Mouse (Mus musculus) bone marrow macrophage, adult 2 months (primary cell): ENCODE results near the gene Vmn2r93. TPM values are rescaled to one million over a fixed set of nuclear protein-coding genes. Genes with fewer than 3 reads are reported as not detected.

Experiments
- H3K27ac ChIP-seq: 2 replicates; pipeline ENCODE4 v1.5.1; 2012; ENCODE audit warnings: low read depth, low read length; ENCODE audit not compliant: insufficient read depth
- H3K4me1 ChIP-seq: 2 replicates; pipeline ENCODE4 v1.6.1; 2012; ENCODE audit warnings: low read length; ENCODE audit not compliant: control insufficient read depth, insufficient read depth
- H3K4me3 ChIP-seq: 2 replicates; pipeline ENCODE4 v1.5.1; 2012; ENCODE audit warnings: mild to moderate bottlenecking, low read length, moderate library complexity; ENCODE audit not compliant: insufficient read depth
- CTCF ChIP-seq: IDR thresholded peaks from 2 replicates; pipeline ENCODE4 v1.5.1; 2012; ENCODE audit warnings: low read depth, mild to moderate bottlenecking, low read length, moderate library complexity
- POLR2A ChIP-seq: IDR thresholded peaks from 2 replicates; pipeline ENCODE4 v1.6.1; 2012; ENCODE audit warnings: mild to moderate bottlenecking, low read depth, low read length, borderline replicate concordance
- polyA plus RNA-seq: library from polyadenylated mRNA; stranded (reverse); fragments of >200 nt; gene quantifications from 2 replicates; pipeline ENCODE4 v1.2.4, GENCODE M21; 2012; ENCODE audit not compliant: missing spikeins, insufficient read depth, insufficient read length

Vmn2r93 gene
- 0.09 TPM in 1 of 2 replicates, not detected in the other for polyA plus RNA-seq

- TF ChIP-seq CTCF (no peak), POLR2A (no peak)
- H3K27ac ChIP-seq: no peak within 1 kb of the TSS
- H3K4me3 ChIP-seq: no peak within 1 kb of the TSS
- no peaks in the 10 kb centered on the region for H3K4me1 ChIP-seq
Observed at GRCm38 (mm10) chr17:18297799-18298198, at the start of gene Vmn2r93. Gene Vmn2r93, plus strand, starts transcription at chr17:18298099.

DNA sequence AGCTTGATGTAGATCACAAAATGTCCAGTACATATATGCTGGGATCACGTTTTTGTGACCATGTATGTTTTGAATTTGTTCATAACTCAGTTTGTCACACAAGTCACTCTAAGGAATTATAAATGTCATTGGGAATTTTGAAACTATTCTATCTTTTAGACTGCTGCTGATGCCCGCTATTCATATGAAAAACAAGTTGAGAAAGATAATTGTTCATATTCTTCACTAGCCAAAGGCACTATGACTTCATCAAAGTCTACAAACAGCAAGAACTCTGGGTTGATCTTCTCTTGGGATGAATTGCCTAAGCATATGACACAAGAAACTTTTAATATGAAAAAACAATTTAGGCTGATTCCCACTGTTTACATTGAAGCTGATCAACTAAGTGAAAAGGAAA, 20.2 kb upstream of the Vmn2r93 start, which contains the start of gene Vmn2r94:
Gene Vmn2r94, minus strand, starts transcription at position 101 of the 400 bp plus-strand sequence.
- Histone ChIP-seq H3K27ac (no peak within 1 kb of the TSS), H3K4me3 (no peak within 1 kb of the TSS), H3K4me1 (no peaks in the 10 kb centered on the region)
- TF ChIP-seq CTCF: no peak
- TF ChIP-seq POLR2A: no peak

DNA sequence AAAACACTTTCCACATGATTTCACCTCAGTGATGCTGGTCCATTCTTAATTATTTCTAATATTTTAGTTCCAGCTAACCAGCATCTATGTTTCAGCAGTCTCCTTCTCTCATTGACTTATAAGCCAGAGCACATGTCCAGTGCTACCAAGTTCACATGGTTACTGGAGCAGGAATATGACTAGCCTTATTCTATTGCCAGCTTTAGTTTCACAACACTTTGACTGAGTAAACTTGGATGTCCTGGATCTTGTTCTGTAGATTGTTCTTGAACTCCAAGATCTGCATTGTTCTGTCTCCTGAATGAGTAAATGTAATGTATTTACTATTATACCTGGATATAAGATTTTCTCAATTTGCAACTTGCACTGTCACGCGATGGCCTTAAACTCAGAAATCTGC, 25.1 kb downstream of the Vmn2r93 start:
- H3K27ac ChIP-seq: no peak overlapping the region
- no peak overlapping the region for H3K4me3 ChIP-seq
- TF ChIP-seq CTCF (no peak), POLR2A (no peak)
- H3K4me1 ChIP-seq: no peaks in the 10 kb centered on the region

GRCm38 (mm10) chr17:18360007-18360406, 62.1 kb downstream of the Vmn2r93 start:
- Histone ChIP-seq H3K4me3 (no peak overlapping the region), H3K4me1 (no peaks in the 10 kb centered on the region), H3K27ac (no peak overlapping the region)
- no peak for TF ChIP-seq POLR2A
- TF ChIP-seq CTCF: no peak

DNA sequence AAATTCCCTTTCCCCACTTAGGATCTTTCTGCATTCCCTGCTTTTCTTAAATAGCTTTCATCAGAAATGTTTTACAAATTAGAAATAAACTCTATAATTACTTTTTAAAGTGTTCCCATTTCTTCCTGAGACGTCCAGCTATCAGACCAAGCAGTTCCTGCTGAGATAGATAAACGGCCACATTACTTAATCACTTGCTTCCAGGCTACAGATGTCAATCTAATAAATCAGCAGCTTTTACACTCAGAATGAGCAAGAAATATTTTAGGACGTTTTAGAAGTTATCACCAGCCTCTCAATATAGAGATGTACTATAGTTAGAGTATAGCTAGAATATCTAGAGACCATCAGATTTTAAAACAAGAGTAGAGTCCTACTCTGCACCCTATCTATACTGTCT, 62.7 kb downstream of the Vmn2r93 start:
- no peak overlapping the region for H3K27ac ChIP-seq
- no peak overlapping the region for H3K4me3 ChIP-seq
- TF ChIP-seq CTCF (no peak), POLR2A (no peak)
- H3K4me1 ChIP-seq: no peaks in the 10 kb centered on the region

Other genes with a start within 250 kb of the Vmn2r93 start
- not detected in 2 replicates for gene Vmn2r124, start 248.7 kb upstream of the Vmn2r93 start, polyA plus RNA-seq
- not detected in 2 replicates for gene Vmn2r91, start 213.1 kb upstream of the Vmn2r93 start, polyA plus RNA-seq
- not detected in 2 replicates for gene Vmn2r92, start 146.2 kb upstream of the Vmn2r93 start, polyA plus RNA-seq
- not detected in 2 replicates for gene Vmn2r94, start 20.3 kb upstream of the Vmn2r93 start, polyA plus RNA-seq
- 0.07 and 0.12 TPM in 2 replicates for gene Vmn2r95, start 126.0 kb downstream of the Vmn2r93 start, polyA plus RNA-seq